Mouse (Mus musculus) E14TG2a.4 (cell line): ENCODE results near the gene Dclk1.

Experiments
- CTCF ChIP-seq: conservative IDR thresholded peaks from 2 replicates; pipeline ENCODE4 v1.5.1; 2014; ENCODE audit warnings: low read length
- POU5F1 ChIP-seq: IDR thresholded peaks from 2 replicates; pipeline ENCODE4 v1.6.1; 2014; ENCODE audit warnings: low read length, borderline replicate concordance

DNA sequence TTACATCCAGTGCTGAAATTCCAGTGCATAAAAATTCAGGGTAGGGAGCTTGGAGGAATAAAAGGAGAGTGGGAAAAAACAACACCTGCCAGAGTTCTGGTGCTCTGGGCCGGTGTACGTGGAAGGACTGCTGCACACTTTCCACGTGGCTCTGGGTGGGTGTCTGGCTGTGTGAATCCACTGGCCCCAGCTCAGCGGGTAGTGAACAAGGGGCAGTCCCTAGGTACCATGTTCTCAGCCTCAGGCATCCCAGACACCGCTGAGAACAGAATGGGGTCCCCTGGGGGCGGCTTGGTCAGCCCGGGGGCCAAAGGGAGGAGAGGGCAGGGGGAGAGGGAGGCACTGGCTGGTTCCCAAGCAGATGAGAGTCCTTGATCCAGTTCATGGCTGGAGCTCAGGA is 164.5 kb downstream of the Dclk1 start:
- TF ChIP-seq CTCF (no peak), POU5F1 (no peak)
